Mouse (Mus musculus) lung, postnatal 0 days (tissue): ENCODE measurements around the gene Fndc3b.

Experiments
- CTCF ChIP-seq: IDR thresholded peaks from 2 replicates; pipeline ENCODE4 v1.5.1; 2016; ENCODE audit warnings: antibody characterized with exemption, mild to moderate bottlenecking
- EP300 ChIP-seq: IDR thresholded peaks from 2 replicates; pipeline ENCODE4 v1.6.1; 2016; ENCODE audit warnings: antibody characterized with exemption, mild to moderate bottlenecking, control low read depth

GRCm38 (mm10) chr3:27461861-27462260, 249.2 kb downstream of the Fndc3b start:
- TF ChIP-seq CTCF (no peak), EP300 (no peak)
